Mouse (Mus musculus) c-Kit-positive CD71-positive TER-119-positive erythroid progenitor cells, embryonic 14.5 days (primary cell): ENCODE results near the gene Slc16a4.

Source experiments
- DNase-seq: peaks from one replicate; pipeline ENCODE4 v3.0.0-alpha.2; 2013; ENCODE audit warnings: low spot score

The Slc16a4 gene

GRCm38 (mm10) chr3:107360341-107360740 is 69.3 kb downstream of the Slc16a4 start:
- no peak for DNase-seq
